Mouse (Mus musculus) lung, adult 2 months (tissue): ENCODE results near the gene Actr5.

Experiments used
- CTCF ChIP-seq: fragments of 200-500 bp; IDR thresholded peaks from 2 replicates; pipeline ENCODE4 v1.5.1; 2011; ENCODE audit warnings: mild to moderate bottlenecking, low read length, control low read depth; ENCODE audit not compliant: insufficient read depth
- POLR2A ChIP-seq: fragments of 200-500 bp; IDR thresholded peaks from 2 replicates; pipeline ENCODE4 v1.6.1; 2011; ENCODE audit warnings: low read depth, mild to moderate bottlenecking, control low read depth, low read length, borderline replicate concordance; ENCODE audit errors: extremely low read depth

GRCm38 (mm10) chr2:158669199-158670195, 44.8 kb downstream of the Actr5 start:
- TF ChIP-seq POLR2A (no peak; the same call in 1 of the 2 replicates), CTCF (no peak)
